Mouse (Mus musculus) hindbrain, postnatal 0 days (tissue): ENCODE results near the gene Zbtb43. TPM values are rescaled to one million over a fixed set of nuclear protein-coding genes. Genes with fewer than 3 reads are reported as not detected.

Experiments used
- ATAC-seq: fragments of 200-750 bp; cut with Nextera tagmentation; 2 replicates; pipeline ENCODE4 v1.8.0; 2017; ENCODE audit warnings: mild to moderate bottlenecking, moderate TSS enrichment, moderate library complexity
- DNase-seq: peaks from one replicate; pipeline ENCODE4 v3.0.0-alpha.2; 2015; ENCODE audit warnings: low spot score
- H3K27ac ChIP-seq: fragments of 300-500 bp; sonication (generic); 2 replicates; pipeline ENCODE4 v1.5.1; 2014; ENCODE audit warnings: mild to moderate bottlenecking
- H3K27me3 ChIP-seq: fragments of 300-500 bp; sonication (generic); 2 replicates; pipeline ENCODE4 v1.6.1; 2014; ENCODE audit warnings: low read length, mixed read lengths; ENCODE audit not compliant: insufficient read depth
- H3K36me3 ChIP-seq: fragments of 300-500 bp; sonication (generic); 2 replicates; pipeline ENCODE4 v1.6.1; 2014; ENCODE audit warnings: low read length, mixed read lengths; ENCODE audit not compliant: insufficient read depth
- H3K4me1 ChIP-seq: fragments of 300-500 bp; sonication (generic); 2 replicates; pipeline ENCODE4 v1.6.1; 2014; ENCODE audit warnings: antibody characterized with exemption, low read length, mixed read lengths; ENCODE audit not compliant: insufficient read depth
- H3K4me2 ChIP-seq: fragments of 300-500 bp; sonication (generic); 2 replicates; pipeline ENCODE4 v1.6.1; 2014; ENCODE audit warnings: low read depth, mild to moderate bottlenecking, low read length, moderate library complexity, mixed read lengths
- H3K4me3 ChIP-seq: fragments of 300-500 bp; sonication (generic); 2 replicates; pipeline ENCODE4 v1.5.1; 2014; ENCODE audit warnings: low read length
- H3K9ac ChIP-seq: fragments of 300-500 bp; sonication (generic); replicated peaks from 2 replicates; pipeline ENCODE4 v1.6.1; 2014; ENCODE audit warnings: mild to moderate bottlenecking, low read length, moderate library complexity, mixed read lengths
- H3K9me3 ChIP-seq: fragments of 300-500 bp; sonication (generic); 2 replicates; pipeline ENCODE4 v1.6.1; 2016; ENCODE audit warnings: low read length, mixed read lengths
- CTCF ChIP-seq: IDR thresholded peaks from 2 replicates; pipeline ENCODE4 v1.5.1; 2016; ENCODE audit warnings: antibody characterized with exemption, control low read depth, low read depth
- WGBS: fragments of 180-500 bp; shearing (Covaris S2); extraction: QIAGEN DNeasy Blood & Tissue Kit; methylation state at CpG from one replicate; pipeline ENCODE4 v1.1.7; 2014; 5-methylcytosine and 5-hydroxymethylcytosine counted together
- polyA plus RNA-seq: library from polyadenylated mRNA; unstranded; fragments of >200 nt; fragmentation: Nextera tagmentation; extraction: Ambion mirVana; gene quantifications from 2 replicates; pipeline ENCODE4 v1.2.1, GENCODE M21; 2015
- total RNA-seq: library from RNA; depleted of rRNA; stranded (reverse); fragments of >200 nt; gene quantifications from 2 replicates; pipeline ENCODE4 v1.2.3, GENCODE M21; 2014

The Zbtb43 gene
- total and polyA plus RNA-seq, 2 experiments from 2014 or later: 19.3 to 19.6 TPM

DNA sequence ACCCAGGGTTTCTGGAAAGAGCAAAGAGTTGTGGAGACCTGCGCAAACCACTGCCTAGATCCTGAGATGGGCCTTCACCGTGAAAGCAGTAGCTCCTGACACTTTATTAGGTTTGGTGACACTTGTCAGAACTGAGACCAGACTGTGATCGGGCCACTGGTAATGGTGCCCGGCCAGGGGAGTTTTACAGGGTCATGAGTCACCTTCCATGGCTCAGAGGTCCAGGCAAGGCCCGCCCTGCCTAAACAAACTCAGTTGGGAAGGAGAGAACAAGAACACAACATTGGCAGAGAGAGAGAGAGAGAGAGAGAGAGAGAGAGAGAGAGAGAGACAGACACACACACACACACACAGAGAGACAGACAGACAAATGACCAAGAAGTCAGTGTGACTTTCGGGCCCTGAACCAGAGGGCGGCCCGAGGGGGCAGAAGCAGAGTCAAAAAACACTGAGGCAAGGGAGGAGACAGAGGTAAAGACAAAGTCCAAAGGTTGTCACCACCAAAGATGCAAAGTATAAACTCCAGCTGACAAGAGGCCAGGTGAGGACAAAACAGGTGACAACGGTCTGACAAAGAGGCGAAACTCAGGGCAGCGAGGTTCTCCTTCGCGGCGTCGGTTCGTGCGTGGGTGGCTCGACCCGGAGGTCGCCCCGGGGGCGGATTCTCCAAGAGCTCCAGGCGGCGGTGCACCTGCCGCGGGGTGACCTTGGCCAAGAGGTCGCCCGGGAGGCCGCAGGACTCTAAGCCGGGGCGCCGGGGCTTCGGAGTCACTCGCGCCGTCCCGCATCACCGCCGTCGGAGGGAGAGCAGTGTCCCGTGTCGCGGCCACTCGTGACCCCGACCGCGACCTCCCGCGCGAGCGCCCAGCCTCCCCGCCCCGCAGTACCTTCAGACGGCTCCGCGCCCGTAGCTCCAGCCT is 553 bp downstream of the Zbtb43 start:
- WGBS: 8% methylated on average over 48 of the region's 57 CpGs
- peak overlapping the region; percentile 96 for H3K9ac ChIP-seq
- no peak; the same call in 1 of the 2 replicates for ATAC-seq

DNA sequence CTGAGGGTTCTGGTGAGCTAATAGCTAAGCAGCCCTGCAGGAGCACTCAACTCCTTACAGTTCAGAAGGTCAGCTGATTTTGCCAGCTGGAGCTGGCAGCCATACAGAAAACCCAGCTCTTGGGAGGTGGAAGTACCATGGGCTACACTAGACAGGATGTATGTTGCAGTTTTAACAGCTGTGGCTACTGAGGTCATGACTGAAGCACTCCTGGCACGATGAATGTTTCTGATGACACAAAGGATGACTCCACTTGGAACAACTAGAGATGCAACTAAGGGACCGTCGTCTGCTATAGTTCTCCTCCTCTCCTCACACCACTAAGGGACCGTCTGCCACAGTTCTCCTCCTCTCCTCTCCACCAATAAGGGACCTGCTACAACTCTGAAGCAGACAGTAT is 2.4 kb downstream of the Zbtb43 start:
- Histone ChIP-seq H3K4me2 (no peak overlapping the region), H3K4me3 (no peak overlapping the region), H3K9ac (no peak overlapping the region), H3K36me3 (peaks cover 18% of the 10 kb centered on the region; the same call in 1 of the 2 replicates), H3K27me3 (no peaks in the 10 kb centered on the region), H3K27ac (no peak overlapping the region), H3K9me3 (no peaks in the 10 kb centered on the region), H3K4me1 (peaks cover 9% of the 10 kb centered on the region)
- DNase-seq (no peak), ATAC-seq (0 out of 2 replicates have a peak, but pooled peaks have one; percentile 19)
- no peak for TF ChIP-seq CTCF
- 78% methylated on average over 4 of the region's 4 CpGs for WGBS

More for the DNA sequence above, 553 bp downstream of the Zbtb43 start:
- Histone ChIP-seq H3K27me3 (no peaks in the 10 kb centered on the region), H3K4me2 (peak overlapping the region; percentile 84), H3K9me3 (no peaks in the 10 kb centered on the region), H3K27ac (peak overlapping the region; percentile 64; the same call in 1 of the 2 replicates), H3K4me3 (peak overlapping the region; percentile 94), H3K36me3 (peaks cover 2% of the 10 kb centered on the region; the same call in 1 of the 2 replicates), H3K4me1 (peaks cover 9% of the 10 kb centered on the region)
- DNase-seq: no peak
- TF ChIP-seq CTCF: no peak

DNA sequence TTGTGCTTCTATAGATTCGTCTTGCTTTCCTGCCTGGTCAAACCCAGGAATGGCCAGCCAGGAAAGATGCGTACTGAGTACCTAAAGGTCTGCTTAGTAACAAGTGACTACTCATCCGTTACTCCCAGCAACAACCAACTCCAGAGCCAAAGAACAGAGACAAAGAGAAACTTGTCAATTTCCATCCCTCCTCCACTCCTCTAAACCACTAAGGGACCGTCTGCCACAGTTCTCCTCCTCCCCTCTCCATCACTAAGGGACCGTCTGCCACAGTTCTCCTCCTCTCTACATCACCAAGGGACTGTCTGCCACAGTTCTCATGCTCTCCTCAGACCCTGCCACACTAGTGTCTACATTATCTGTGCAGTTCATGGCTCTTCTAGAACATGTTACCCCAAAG is 3.1 kb downstream of the Zbtb43 start:
- H3K4me3 ChIP-seq: no peak overlapping the region
- no peak overlapping the region for H3K4me2 ChIP-seq
- peaks cover 21% of the 10 kb centered on the region; the same call in 1 of the 2 replicates for H3K36me3 ChIP-seq
- peaks cover 9% of the 10 kb centered on the region for H3K4me1 ChIP-seq
- no peak overlapping the region for H3K9ac ChIP-seq
- no peaks in the 10 kb centered on the region for H3K9me3 ChIP-seq
- H3K27ac ChIP-seq: no peak overlapping the region
- 39% methylated on average over 5 of the region's 5 CpGs for WGBS
- ATAC-seq (no peak), DNase-seq (no peak)
- TF ChIP-seq CTCF: no peak
- H3K27me3 ChIP-seq: no peaks in the 10 kb centered on the region

DNA sequence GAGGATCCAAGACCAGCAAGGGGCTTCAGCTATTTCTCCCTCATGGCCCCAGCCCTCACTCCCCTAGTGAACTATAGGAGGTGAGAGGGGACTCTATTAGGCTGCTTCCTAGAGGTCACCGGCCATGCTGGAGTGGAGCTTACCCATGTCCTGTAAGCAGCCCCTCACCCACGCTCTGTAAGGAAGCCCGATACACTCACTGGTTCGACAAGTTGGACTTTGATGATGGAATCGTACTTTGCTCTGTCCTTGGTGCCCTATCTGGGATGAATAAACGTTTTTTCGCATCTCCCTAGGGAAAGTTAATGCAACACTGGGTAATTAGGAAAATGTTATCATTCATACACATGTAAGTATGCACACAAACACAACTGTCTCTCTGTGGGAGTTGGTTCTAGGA is 6.3 kb downstream of the Zbtb43 start:
- Histone ChIP-seq H3K36me3 (peaks cover 33% of the 10 kb centered on the region; the same call in 1 of the 2 replicates), H3K4me3 (no peak overlapping the region), H3K27me3 (no peaks in the 10 kb centered on the region), H3K9me3 (no peaks in the 10 kb centered on the region), H3K4me2 (no peak overlapping the region), H3K9ac (no peak overlapping the region), H3K27ac (no peak overlapping the region), H3K4me1 (peaks cover 3% of the 10 kb centered on the region)
- ATAC-seq (no peak), DNase-seq (no peak)
- 89% methylated on average over 7 of the region's 7 CpGs for WGBS
- no peak for TF ChIP-seq CTCF

DNA sequence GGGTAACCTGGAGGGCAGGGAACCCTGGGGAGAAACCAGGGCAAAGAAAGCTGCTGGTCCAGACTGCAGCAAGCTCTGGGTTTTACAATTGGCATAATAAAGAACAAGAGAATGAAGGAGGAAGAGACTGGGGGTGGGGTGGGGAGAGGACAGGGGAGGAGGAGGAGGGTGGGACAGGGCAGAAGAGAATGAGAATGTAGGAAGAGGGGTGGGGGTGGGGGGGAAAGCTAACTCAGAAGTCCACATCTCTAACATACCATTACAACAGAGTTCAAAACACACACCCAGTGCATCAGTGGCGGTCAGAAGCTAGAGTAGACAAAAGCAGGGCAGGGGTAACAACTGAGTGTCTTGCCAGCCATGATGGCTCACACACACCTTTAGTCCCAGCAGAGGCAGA is 7.3 kb downstream of the Zbtb43 start:
- no peak for TF ChIP-seq CTCF
- Histone ChIP-seq H3K9ac (no peak overlapping the region), H3K4me1 (no peaks in the 10 kb centered on the region), H3K27me3 (no peaks in the 10 kb centered on the region), H3K4me3 (no peak overlapping the region), H3K36me3 (peaks cover 33% of the 10 kb centered on the region; the same call in 1 of the 2 replicates), H3K9me3 (no peaks in the 10 kb centered on the region), H3K27ac (no peak overlapping the region), H3K4me2 (no peak overlapping the region)
- no peak for ATAC-seq
- WGBS: 77% methylated on average over 1 of the region's 1 CpGs
- DNase-seq: no peak

DNA sequence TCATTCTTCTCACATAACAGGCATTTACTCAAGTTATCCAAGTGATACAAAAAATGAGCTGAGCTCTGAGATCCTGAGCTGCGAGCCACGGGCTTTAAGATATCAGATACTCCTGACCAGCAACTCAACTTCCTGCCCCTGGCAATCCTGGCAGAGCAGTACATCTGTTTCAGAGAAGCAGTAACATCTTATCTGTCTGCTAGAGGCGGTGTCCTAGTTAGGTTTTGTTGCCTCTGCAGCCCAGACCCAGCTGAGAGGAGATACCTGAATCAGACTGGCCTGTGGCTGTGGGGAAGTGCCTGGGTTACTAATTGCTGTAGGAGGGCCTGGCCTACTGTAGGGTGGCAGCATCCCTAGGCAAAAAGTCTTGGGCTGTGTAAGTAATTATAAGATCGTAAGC is 8.7 kb downstream of the Zbtb43 start:
- Histone ChIP-seq H3K9ac (no peak overlapping the region), H3K4me1 (no peaks in the 10 kb centered on the region), H3K9me3 (no peaks in the 10 kb centered on the region), H3K27ac (no peak overlapping the region), H3K36me3 (peaks cover 33% of the 10 kb centered on the region; the same call in 1 of the 2 replicates), H3K27me3 (no peaks in the 10 kb centered on the region), H3K4me2 (no peak overlapping the region), H3K4me3 (no peak overlapping the region)
- DNase-seq (no peak), ATAC-seq (no peak)
- 96% methylated on average over 4 of the region's 4 CpGs for WGBS
- no peak for TF ChIP-seq CTCF

DNA sequence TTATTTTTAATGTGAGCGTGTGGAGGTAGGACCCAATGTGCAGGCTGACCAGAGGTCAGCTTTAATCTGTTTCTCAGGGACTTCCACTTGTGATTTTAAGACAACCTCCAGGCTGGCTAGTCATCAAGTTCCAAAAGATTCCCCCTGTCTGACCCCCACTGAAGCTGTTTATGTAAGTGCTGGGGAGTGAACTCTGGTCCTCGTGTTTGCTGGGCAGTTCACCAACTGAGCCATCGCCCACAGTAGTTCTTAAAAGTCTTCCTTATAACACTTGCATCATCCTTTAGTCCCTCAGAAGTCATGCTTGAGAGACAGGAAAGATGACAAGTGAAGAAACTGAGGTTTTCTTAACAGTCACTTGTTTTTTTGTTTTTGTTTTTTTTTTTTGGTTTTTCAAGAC is 11.7 kb downstream of the Zbtb43 start:
- Histone ChIP-seq H3K36me3 (peaks cover 44% of the 10 kb centered on the region), H3K9ac (no peak overlapping the region), H3K4me1 (no peaks in the 10 kb centered on the region), H3K27me3 (no peaks in the 10 kb centered on the region), H3K27ac (no peak overlapping the region), H3K4me2 (no peak overlapping the region), H3K4me3 (no peak overlapping the region), H3K9me3 (no peaks in the 10 kb centered on the region)
- 87% methylated on average over 3 of the region's 3 CpGs for WGBS
- DNase-seq (no peak), ATAC-seq (no peak)
- TF ChIP-seq CTCF: no peak
